Mouse (Mus musculus) ovary, adult 2 months (tissue): ENCODE measurements around the gene Il34. TPM values are rescaled to one million over a fixed set of nuclear protein-coding genes. Genes with fewer than 3 reads are reported as not detected.

ENCODE experiments used
- polyA plus RNA-seq: library from polyadenylated mRNA; depleted of rRNA; stranded (reverse); fragments of >200 nt; gene quantifications from 2 replicates; pipeline ENCODE4 v1.2.3, GENCODE M21; 2012; rRNA removed

Gene Il34
- 20.3 and 24.4 TPM in 2 replicates for polyA plus RNA-seq

GRCm38 (mm10) chr8:110805669-110806068, at the start of gene Il34:
TSS of gene Il34 (minus strand) at chr8:110805924.

GRCm38 (mm10) chr8:110846405-110847170, 40.9 kb upstream of the Il34 start, which contains the start of the genes Cog4 and Sf3b3:
TSS of gene Cog4 (plus strand) at chr8:110846600.
TSS of gene Sf3b3 (minus strand) at chr8:110846787.

GRCm38 (mm10) chr8:110720685-110721598, 84.8 kb downstream of the Il34 start, which contains the start of gene Mtss1l:
TSS of gene Mtss1l (plus strand) at chr8:110721476.

Other genes starting within 250 kb of the Il34 start
- 51.5 and 64.9 TPM in 2 replicates for gene Vac14, start 187.3 kb downstream of the Il34 start, polyA plus RNA-seq
- 136 and 164 TPM in 2 replicates for gene Mtss1l, start 84.4 kb downstream of the Il34 start, polyA plus RNA-seq
- 25.0 and 29.7 TPM in 2 replicates for gene Cog4, start 40.7 kb upstream of the Il34 start, polyA plus RNA-seq
- 37.1 and 51.3 TPM in 2 replicates for gene Sf3b3, start 40.9 kb upstream of the Il34 start, polyA plus RNA-seq
- gene Fuk, start 96.6 kb upstream of the Il34 start, polyA plus RNA-seq, result 30.6 and 39.6 TPM in 2 replicates
- gene St3gal2, start 114.0 kb upstream of the Il34 start, polyA plus RNA-seq, result 50.7 and 64.4 TPM in 2 replicates
- gene Ddx19a, start 191.9 kb upstream of the Il34 start, polyA plus RNA-seq, result 29.4 and 31.7 TPM in 2 replicates
- gene Ddx19b, start 225.8 kb upstream of the Il34 start, polyA plus RNA-seq, result 2.4 and 2.9 TPM in 2 replicates
- gene Aars, start 227.2 kb upstream of the Il34 start, polyA plus RNA-seq, result 34.2 and 40.2 TPM in 2 replicates